Mouse (Mus musculus) heart, postnatal 10 days (tissue): ENCODE data around the gene Tbc1d10c. TPM values are rescaled to one million over a fixed set of nuclear protein-coding genes. Genes with fewer than 3 reads are reported as not detected.
A peak's percentile ranks its signal among the peaks of the same experiment; 100 is the strongest.

Experiments used
- DNase-seq, 2 experiments: peaks; one replicate each; pipeline ENCODE4 v3.0.0; 2021
- intact Hi-C: fragments of 180-260 bp; cut with DNase I; formaldehyde crosslinking; loops from one replicate; pipeline ENCODE4 v1.15.1; 2025
- total RNA-seq, 2 experiments: library from RNA; stranded (reverse); gene quantifications; 2 replicates each; pipeline ENCODE4 v1.2.3; 2021

The Tbc1d10c gene
- total RNA-seq, 2 experiments from 2014 or later = 2.6 to 2.9 TPM

DNA sequence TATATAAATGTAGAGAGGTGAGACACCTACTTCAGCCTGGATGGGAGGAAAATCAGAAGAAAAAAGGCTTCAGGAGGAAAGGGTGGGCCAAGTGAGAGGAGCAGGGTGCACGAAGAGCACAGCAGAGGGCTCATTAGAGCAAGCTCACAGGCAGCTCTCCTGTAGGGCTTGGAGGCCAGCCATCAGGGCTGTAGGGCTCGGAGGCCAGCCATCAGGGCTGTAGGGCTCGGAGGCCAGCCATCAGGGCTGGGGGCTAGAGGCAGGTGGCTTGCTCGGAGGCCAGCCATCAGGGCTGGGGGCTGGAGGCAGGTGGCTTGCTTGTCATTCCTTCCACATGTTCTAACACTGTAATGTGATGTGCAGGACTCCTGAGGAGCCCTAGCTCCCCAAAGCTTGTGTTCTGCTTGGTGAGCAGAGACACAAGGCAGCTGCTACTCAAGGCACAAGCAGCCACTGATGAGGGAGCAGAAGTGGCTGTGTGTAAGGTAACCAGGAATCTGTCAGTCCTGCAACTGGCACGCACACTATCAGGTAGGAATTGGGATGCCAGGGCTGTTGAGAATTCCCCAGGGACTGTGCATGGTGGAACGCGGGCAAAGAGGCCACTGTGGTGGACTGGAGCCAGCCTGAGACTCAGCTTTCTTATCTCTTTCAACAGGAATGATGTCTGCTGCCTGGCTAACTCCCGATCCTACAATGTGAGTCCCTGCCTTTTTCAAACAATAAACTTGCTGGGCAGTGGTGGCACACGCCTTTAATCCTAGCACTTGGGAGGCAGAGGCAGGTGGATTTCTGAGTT lies 24.2 kb downstream of the Tbc1d10c start:
- DNase-seq = peak; percentile 69 to 72
- intact Hi-C loops = no loop called here

DNA sequence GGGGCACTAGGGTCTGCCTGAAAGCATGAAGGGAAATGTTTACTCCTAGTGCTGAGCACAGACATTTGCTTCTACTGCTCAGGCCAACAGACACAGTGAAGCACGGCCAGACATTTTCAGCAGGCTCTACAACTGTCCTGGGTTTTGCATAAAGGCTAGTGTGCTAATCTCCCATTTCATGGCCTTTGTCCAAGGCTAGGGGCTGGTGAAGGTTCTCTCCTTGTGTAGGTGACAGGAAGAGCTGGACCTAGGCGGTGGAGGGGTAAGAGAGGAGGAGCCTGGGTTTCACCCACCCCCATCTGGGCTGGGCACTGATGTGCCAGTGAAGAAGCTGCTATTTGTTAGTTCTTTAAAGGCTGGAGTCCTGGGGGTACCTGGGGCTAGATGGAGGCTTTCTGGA lies 26.4 kb downstream of the Tbc1d10c start:
- DNase-seq = no peak
- intact Hi-C loops = no loop called here

DNA sequence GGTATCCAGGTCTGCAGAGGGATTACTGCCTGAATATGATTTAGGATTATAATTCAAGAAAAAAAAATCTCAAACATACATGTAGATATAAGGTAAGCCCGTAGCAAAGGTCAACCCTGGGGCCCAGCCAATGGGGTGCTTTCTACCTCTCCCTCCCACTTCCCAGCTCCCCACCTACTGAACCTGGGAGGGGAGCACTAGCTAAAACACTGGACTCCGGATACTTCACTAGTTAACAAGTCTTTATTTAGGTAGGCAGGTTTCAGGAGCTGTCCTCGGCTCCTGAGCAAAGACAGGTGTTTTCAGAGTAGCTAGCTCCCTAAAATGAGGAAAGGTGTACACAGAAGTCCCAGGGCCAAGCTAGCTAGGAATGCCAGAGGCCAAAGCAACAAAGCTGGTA lies 27.0 kb downstream of the Tbc1d10c start:
- intact Hi-C loops = no loop called here
- DNase-seq = no peak

DNA sequence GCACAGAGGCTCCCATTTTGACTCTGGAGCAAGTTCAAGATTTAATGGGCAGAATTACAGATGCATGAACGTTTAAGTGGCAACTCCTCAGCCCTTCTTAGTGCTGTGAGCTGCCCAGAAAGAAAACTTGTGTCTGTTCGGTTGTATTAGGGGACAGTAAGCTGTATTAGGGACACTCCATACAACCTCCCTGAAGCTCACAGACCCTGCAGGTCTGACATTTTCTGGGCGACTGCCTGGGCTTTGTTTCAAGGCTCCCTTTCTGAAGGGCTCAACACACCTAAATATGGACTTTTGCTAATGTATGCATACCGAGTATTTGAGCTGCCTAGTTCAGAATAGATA lies 27.6 kb downstream of the Tbc1d10c start:
- no peak for DNase-seq

DNA sequence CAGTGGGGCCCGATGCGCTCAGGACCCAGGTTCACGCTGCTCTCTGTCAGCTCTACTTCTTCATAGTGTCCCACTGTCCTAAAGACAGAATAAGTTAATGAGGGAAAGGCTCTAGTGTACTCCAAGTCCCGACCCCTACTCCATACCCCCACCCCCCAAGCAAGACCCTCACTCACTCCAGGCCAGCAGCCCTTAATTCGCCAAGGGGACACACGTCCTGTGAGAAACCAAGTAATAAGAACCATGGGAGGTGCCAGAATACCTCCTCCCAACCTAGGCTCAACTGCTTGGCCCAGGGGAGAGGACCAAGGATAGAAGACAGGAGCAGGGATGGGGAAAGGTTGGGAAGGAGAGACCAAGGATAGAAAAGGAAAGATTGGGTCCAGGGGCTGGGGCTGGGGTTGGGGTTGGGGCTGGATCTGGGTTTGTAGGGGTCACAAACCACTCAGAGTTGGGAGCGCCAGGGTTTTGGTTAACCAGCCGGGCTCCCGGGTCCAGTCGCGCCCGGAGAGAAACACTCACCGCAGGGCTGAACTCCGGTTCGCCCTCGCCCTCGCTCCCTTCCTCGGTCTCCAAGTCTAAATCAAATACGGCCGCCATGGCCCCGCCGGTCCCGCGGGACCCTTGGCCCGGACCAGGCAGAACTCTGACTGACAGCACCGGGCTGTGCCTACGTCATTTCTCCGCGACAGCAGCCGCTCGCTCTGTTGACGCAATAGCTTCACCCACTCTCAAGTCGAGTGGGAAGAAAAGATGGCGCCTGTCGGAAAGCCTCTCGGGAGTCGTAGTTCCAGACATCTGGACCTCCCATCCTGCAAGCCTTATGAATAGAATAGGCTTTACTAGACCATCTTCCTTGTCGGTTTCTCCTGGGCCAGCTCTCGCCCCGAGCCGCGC lies 28.2 kb downstream of the Tbc1d10c start, which contains the start of gene Rps6kb2:
Gene Rps6kb2 (minus strand): TSS at position 709 of the 897 bp plus-strand sequence.
- peak; percentile 98 for DNase-seq
- intact Hi-C loops = loop anchor here (2.0 kb wide), 1 partner anchor 36 kb away; no protein-coding TSS in a partner anchor

More for the DNA sequence above, 27.6 kb downstream of the Tbc1d10c start:
- intact Hi-C loops = loop anchor here (2.0 kb wide), 1 partner anchor 37 kb away; no protein-coding TSS in a partner anchor

DNA sequence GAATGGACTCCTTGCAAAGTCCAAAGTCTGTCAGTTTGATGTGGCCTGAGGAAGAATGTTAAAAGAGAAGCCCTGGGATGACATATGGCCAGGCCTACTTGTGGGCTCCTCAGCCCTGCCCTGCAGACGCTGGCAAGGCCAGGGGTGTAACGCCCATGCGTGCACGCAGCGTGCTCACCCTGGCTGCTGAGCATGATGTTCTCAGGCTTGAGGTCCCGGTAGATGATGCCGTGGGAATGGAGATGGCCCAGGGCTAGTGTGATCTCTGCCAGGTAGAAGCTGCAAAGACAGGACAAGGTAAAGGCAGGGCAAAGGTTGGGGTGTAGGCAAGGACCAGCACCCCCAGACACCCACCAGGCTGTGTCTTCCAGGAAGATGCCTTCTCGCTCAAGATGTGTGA lies 32.0 kb downstream of the Tbc1d10c start:
- intact Hi-C loops = no loop called here
- DNase-seq = no peak

DNA sequence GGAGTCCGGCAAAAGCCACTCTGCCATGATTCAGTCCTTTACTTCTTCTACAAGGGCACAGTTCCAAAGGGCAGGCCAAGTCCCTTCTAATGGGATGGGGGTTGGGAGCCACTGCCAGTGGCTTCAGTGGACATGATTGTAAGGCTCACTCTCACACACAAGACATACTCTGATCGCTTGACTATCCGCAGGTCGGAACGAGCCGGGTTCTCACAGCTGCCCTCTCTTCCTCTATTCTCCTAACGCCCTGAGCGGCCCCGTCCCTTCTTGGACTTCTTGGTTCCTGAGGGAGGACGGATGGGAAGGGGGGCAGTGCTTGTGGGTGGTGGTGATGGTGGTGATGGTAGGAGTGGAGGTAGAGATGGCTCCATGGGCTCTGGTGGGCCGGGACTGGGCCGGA lies 34.3 kb downstream of the Tbc1d10c start:
- no peak for DNase-seq
- intact Hi-C loops = no loop called here

DNA sequence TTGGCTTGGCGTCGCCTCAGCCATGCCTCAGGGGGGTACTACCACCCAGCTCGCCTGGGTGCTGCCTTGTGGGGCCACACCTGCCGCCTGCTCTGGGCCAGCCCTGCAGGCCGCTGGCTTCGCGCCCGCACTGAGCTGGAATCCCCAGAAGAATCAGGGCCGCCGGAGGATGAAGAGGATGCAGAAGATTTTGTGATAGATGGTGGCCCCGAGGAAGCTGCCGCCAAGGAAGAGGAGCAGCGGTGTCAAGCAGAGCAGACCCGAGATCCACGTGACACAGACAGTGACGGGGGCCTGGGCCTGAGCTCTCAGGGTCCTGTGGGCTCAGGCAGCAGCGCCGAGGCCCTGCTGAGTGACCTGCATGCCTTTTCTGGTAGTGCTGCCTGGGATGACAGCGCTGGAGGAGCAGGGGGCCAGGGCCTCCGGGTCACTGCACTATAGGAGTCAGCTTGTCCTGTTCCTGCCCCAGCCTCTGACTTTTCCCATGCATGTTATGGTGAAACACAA lies 35.0 kb downstream of the Tbc1d10c start:
- DNase-seq = no peak
- intact Hi-C loops = no loop called here

DNA sequence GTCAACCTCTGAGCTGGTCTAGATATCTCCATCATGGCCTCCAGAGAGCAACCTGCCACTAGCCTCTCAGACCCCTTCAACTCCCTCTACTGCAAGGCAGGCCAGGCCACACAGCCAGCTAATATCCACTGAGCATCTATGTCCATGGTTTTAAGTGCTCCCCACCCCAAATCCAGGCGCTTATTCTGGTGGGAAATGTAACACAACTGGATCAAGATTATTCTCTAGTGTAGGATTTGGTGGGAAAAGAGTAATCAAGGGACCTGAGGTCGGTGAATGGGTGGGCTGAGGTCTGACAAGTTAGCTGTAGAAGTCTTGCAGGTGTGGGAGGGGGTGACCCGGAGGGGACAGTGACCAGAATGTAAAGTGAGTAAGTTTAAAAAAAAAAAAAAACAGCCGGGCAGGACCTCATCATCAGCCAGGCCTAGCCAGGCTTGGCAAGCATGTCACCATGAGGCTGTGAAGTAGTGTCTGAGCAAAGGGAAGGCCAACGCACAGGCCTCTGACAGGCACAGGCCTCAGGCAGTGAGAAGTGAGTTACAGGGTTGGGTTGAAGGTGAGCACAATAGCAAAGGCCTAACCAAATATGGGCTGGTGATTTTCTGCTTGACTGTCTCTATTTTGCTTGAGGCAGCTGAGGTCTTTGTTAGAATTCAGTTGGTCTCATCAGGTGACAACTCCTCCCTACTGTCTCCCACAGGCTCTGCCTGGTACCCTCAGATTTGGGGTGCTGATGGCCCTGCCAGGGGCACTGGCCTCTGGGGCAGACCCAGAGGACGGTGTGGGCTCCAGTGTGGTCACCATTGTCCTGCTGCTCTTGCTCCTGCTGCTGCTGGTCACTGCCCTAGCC lies 35.6 kb downstream of the Tbc1d10c start:
- intact Hi-C loops = no loop called here
- no peak for DNase-seq

DNA sequence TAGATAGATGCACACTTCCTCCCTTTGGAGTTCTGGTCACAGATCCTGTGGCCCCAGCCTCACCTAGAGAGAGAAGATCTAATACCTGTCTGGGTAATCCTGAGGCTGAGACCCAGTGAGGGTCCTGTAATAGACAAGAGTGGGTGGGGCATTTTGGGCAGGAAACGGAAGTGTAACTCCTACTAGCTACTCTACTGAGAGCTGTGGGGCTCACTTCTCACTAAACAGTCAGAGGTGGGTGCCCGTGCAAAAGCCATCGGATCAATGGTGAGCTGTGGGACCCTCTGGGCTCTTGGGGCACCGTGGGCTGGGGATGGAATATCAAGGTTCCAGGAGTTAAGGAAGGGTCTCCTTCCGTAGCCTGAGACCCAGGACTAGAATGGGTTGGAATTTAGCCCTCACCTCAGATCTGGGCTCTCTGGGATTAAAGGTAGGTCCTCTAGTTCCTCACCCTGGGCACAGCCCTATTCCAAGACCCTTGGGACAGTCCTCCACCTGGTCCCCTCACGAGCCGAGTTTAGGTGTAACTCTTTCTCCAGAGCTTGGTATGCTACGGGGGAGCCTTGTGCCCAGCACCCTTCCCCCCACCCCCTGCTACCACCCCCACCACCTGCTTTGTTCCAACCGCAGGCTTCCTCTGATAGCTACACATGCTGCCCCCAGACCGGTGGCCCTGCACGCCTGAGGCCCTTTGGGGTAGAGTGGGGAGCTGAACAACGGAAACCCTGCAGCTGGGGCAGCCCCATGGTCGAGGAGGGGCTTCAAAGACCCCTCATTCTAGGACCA lies 36.5 kb downstream of the Tbc1d10c start:
- intact Hi-C loops = no loop called here
- peak in 1 of 2 experiments; percentile 36 for DNase-seq

DNA sequence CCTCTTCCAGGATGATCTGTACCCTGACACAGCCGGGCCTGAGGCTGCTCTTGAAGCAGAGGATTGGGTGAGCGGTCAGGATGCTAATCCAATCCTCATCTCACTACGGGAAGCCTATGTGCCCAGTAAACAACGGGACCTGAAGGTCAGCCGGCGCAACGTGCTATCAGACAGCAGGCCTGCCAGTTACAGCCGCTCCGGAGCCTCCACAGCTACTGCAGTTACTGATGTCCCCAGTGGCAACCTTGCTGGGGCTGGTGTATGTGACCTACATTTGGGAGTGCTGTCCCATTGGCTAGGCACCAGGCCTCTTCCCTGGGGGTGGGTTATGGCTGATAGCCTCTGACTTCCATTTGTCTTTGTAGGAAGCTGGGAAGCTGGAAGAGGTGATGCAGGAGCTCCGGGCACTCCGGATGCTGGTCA lies 37.8 kb downstream of the Tbc1d10c start, which contains the start of gene Ptprcap:
Gene Ptprcap (plus strand): TSS at position 373 of the 423 bp plus-strand sequence.
- peak; percentile 63 to 69 for DNase-seq
- intact Hi-C loops = no loop called here

DNA sequence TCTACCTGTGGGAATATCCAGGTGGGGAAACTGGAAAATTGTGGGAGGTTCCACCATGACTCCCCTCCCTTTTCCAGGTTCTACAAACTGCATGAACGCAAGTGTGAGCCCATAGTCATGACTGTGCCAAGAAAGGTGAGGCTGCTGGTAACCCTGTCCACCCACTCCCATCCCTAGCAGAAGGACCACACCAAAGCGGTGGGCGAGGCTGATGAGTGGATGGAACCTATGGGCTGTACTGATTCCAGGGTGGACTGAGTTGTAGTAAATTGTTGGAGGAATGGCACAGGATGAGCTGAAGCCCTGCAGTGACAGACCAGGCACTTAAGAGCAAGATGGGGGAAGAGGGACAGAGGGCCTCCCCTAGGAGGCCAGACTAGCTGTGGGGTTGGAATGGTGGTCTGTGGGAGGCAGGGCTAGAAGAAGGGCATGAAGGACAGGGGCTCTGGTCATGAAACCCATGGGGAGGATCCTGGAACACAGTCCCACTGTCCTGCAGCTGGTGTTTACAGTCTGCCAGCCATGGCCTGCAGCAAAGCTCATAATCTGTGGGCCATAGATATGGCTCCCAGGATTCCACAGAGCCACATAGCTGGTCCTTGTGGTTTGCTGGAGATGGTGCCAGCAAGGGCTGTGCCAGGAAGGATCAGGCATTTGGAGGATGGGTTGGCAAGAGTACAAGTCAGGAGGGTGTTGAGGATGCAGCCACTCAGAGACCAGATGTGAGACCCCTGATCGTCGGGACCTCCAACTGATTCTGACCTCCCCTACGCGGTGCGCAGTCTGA lies 38.4 kb downstream of the Tbc1d10c start:
- DNase-seq = no peak

DNA sequence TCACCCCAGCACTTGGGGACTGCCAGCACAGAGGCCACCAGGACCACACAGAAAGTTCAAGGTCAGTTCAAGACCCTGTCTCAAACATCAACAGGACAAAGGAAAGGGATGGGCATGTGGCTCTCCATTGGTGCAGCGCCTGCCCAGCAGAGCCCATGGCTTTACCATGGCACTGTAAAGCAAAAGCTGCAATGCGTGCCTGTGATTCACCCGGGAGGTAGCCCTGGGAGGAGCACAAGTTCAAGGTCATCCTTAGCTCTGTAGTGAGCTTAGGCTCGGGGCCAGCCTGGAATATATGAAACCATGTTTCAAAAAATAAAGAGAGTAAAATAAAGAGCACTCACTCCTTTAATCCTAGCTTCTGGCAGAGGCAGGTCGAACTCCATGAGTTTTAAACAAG lies 39.2 kb downstream of the Tbc1d10c start:
- no peak for DNase-seq
- intact Hi-C loops = no loop called here

More for the DNA sequence above, 38.4 kb downstream of the Tbc1d10c start:
- intact Hi-C loops = no loop called here

DNA sequence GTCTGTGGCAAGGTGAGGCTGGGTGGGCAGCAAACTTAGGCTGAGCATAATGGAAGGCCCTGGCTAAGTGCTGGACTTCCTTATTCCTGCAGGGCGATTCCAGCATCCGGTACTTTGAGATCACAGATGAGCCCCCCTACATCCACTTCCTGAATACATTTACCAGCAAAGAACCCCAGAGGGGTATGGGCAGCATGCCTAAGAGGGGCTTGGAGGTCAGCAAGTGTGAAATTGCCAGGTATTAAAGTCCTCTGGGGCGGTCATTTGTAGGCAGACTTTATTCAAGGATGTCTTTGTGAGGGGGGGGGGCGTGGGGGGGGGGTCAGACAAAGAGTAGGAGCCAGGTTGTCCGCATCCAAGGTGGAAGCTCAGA lies 39.6 kb downstream of the Tbc1d10c start:
- no peak for DNase-seq
- intact Hi-C loops = no loop called here

DNA sequence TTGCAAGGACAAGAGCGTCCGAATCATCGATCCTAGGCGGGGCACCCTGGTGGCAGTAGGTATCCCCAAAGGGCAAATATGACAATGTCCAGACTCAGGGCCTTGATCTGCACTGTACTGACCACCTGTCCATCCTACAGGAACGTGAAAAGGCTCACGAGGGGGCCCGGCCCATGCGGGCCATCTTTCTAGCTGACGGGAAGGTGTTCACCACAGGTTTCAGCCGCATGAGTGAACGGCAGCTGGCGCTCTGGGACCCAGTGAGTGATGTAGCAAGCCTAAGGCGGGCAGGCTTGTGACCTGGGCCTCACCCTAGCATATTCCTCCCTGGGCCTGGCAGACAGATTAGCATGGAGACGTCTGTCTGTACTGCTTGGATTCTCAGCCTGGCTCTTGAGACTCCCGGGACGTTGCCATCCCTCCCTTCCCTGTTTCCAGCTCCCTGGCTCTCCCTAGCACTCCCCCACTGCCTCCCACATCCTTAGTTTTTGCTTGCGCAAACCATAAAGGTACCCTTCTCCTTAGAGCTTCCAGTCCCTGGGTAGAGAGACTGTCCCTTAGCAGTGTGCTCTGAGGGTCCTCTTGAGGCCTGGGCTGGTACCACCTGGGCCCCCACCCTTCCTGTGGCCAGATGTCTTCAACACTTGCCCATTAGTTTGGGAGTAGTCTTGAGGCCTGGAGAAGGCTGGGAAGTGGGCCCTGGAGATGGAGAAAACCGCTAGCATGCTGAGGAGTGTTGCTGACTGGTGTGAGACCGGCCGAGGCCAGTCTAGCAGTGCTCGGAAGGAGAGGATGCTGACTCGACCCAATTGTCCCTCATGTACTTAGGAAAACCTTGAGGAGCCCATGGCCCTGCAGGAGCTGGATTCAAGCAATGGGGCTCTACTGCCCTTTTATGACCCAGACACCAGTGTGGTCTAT lies 40.3 kb downstream of the Tbc1d10c start:
- intact Hi-C loops = no loop called here
- DNase-seq = no peak

DNA sequence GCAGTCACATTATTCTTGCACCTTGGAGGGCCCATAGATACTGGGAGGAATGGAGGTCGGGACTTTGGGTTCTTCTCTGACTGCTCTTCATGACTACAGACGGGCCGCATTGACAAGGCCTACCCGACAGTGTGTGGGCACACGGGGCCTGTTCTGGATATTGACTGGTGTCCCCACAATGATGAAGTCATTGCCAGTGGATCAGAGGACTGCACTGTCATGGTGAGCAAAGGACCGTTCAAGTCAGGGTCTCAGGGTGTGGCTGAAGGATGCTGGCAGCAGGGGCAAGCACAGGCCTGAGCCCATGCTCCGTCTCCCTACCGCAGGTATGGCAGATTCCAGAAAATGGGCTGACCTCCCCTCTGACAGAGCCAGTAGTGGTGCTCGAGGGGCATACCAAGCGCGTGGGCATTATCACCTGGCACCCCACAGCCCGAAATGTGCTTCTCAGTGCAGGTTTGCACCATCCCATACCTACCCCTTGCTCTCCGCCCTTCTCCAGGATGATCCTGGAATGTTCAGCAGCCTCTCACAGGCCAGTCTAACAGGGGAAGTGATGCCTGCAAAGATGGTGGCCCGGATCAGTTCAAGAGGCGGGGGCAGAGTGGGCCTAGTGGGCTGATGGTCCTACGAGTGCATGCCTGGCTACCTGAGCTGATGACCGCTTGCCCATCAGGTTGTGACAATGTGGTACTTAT lies 41.2 kb downstream of the Tbc1d10c start:
- intact Hi-C loops = loop anchor here (5.0 kb wide), 1 partner anchor 133 kb away; no protein-coding TSS in a partner anchor
- no peak for DNase-seq

DNA sequence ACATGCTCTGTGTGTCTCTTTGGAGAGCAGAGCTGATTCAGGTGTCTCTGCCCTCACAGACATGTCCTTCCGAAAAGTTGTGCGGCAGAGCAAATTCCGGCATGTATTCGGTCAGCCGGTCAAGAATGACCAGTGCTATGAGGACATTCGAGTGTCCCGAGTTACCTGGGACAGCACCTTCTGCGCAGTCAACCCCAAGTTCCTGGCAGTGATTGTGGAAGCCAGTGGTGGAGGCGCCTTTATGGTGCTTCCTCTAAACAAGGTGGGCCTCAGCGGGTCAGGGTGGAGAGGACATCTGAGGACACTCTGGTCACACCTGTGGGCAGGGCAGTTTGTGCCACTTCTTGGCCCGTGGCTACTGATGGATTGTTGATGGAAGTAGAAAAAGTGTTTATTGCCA lies 41.8 kb downstream of the Tbc1d10c start:
- intact Hi-C loops = loop anchor here (5.0 kb wide), 1 partner anchor 132 kb away; no protein-coding TSS in a partner anchor
- peak in 1 of 2 experiments; percentile 29 for DNase-seq
